Mouse (Mus musculus) kidney, adult 18-20 months (tissue): ENCODE measurements around the gene Gcfc2.
A peak's percentile ranks its signal among the peaks of the same experiment; 100 is the strongest.

ENCODE experiments used
- DNase-seq: peaks from one replicate; pipeline ENCODE4 v3.0.0; 2021

Gene Gcfc2

DNA sequence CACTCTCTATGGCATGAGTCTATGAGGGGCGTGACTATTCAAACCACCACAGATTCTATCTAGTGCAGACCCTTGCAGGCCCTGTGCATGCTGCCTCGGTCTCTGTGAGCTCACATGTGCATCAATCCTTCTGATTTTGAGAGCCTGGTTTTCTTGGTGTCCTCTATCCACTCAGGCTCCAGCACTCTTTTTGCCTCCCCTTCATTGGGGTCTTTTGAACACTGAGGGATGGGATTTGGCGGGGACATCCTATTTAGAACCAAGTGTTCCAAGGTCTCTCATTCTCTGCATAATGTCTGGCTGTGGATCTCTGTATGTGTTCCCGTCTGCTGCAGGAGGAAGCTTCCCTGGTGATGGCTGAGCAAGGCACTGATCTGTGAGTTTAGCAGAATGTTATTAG lies 55.8 kb downstream of the Gcfc2 start:
- no peak for DNase-seq

- DNase-seq: no peak
Measured at GRCm38 (mm10) chr6:81986171-81986570, 62.7 kb downstream of the Gcfc2 start.

- DNase-seq: peak; percentile 74
Measured at GRCm38 (mm10) chr6:81986599-81986998, 63.1 kb downstream of the Gcfc2 start.

- DNase-seq: peak; percentile 88
Measured at GRCm38 (mm10) chr6:81987010-81987409, 63.5 kb downstream of the Gcfc2 start.

DNA sequence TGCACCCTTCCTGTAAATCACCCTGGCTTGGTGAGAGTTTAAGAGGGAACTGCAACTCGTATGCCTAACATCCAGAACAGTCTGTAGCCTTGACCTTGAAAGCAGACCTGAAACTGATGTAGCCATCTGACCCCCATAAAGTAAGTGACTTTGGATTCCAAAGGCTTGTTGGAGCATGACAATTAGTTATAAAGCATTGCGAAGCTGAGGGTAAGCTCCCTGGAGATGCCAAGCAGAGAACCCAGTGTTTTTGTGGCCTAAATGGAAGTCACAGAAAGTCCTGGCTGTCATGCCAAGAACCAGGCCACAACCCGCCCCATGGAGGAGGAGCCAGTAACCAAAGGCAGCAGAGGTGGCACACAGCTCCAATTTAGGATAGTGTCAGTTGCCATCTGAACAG lies 64.1 kb downstream of the Gcfc2 start:
- peak; percentile 83 for DNase-seq

- DNase-seq: no peak
Measured at GRCm38 (mm10) chr6:81988341-81988740, 64.9 kb downstream of the Gcfc2 start.

DNA sequence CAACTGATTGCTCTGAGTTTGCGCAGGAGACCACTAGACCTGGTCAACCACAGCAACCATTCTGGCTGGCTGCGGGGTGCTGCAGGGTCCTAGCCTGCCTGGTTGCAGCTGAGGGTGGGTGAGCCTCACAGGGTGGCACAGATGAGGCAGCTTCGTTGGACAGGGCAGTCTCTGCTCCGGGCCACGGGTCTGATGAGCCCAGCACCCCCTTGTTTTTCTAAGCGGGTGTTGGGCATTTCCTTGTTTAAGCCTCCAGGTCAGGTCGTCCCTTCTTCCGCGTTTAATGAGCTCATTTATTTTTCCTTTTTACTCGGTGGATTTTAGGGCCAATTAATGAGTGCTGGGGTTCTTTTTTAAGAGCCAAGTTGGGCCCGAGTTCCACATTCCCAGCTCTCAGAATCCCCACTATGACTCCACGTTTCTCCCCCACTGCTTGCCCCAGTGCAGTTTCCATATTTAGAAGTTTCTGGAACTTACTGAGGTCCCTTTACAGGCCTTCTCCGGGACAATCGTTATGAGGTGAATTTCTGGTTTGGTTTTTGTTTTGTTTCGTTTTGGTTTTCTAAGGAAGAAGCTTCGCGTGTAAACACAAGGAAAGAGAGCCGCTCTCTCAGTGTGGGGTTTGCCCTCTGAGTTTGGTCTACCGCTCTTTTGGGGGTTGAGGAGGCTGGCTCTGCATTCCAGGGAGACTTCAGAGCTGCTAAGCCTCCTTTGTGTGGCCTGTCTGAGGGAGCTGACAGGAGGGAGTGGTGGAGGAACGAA lies 66.8 kb downstream of the Gcfc2 start:
- peak; percentile 23 for DNase-seq
